Mouse (Mus musculus) stomach, postnatal 0 days (tissue): ENCODE data around the gene Ctf1.

Source experiments
- CTCF ChIP-seq: IDR thresholded peaks from 2 replicates; pipeline ENCODE4 v1.5.1; 2016; ENCODE audit warnings: antibody characterized with exemption, low read depth, mild to moderate bottlenecking, moderate library complexity
- EP300 ChIP-seq: optimal IDR thresholded peaks from 2 replicates; pipeline ENCODE3; 2016; ENCODE audit warnings: antibody characterized with exemption

GRCm38 (mm10) chr7:127708207-127709078 lies 4.1 kb upstream of the Ctf1 start, which contains the start of gene Bcl7c:
- TF ChIP-seq EP300 (no peak), CTCF (peak; percentile 75)
